Mouse (Mus musculus): Measurements from ENCODE around the gene Clrn1. TPM values are rescaled to one million over a fixed set of nuclear protein-coding genes. Genes with fewer than 3 reads are reported as not detected.

The Clrn1 gene
- polyA plus RNA-seq, 1 experiment from 2014 or later = 0.28 TPM

DNA sequence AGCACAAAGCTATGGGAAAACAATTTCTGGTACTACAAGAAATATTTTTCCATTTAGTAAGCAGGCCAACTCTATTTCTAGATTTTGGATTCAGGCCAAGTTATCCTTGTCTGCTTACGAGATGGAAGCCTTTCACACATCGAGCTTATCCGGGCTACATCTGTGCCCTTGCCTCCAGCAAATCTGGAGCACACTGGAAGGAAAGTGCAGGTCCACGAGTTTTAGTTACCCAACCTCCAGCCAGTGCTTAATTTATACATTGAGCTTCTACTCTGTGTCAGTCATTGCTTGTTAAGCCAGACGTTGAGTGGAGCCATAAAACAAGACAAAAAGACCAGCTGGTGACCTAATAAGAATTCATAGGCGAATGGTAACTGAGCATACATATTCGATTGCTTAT is 19.4 kb downstream of the Clrn1 start:
- DNase-seq (ENCODE audit: low spot score) = no peak
- ATAC-seq (ENCODE audit: insufficient number of reproducible peaks, low FRiP score, low TSS enrichment, low read depth) = no peak
- H3K27ac ChIP-seq (replicated peaks; ENCODE audit: low read depth, low read length) = no peak overlapping the region
- no peak overlapping the region for H3K9ac ChIP-seq (ENCODE audit: low read length)
- H3K9me3 ChIP-seq (ENCODE audit: control insufficient read depth, low read length) = no peaks in the 10 kb centered on the region
- no peak overlapping the region for H3K4me2 ChIP-seq (ENCODE audit: low read depth, severe bottlenecking)
- no peaks in the 10 kb centered on the region for H3K36me3 ChIP-seq (ENCODE audit: control insufficient read depth, insufficient read depth, low read length)
- 69% methylated on average over 7 of the region's 7 CpGs for WGBS
- no peaks in the 10 kb centered on the region for H3K27me3 ChIP-seq (ENCODE audit: control insufficient read depth, insufficient read depth, low read length)
- H3K4me3 ChIP-seq (ENCODE audit: low read depth, low read length) = no peak overlapping the region
- H3K4me1 ChIP-seq (ENCODE audit: control insufficient read depth, insufficient read depth, low read length) = no peaks in the 10 kb centered on the region

- no peaks in the 10 kb centered on the region for H3K27me3 ChIP-seq (ENCODE audit: control insufficient read depth, insufficient read depth, low read length)
- 88% methylated on average over 2 of the region's 2 CpGs for WGBS
- no peak overlapping the region for H3K4me2 ChIP-seq (ENCODE audit: low read depth, severe bottlenecking)
- ATAC-seq (ENCODE audit: insufficient number of reproducible peaks, low FRiP score, low TSS enrichment, low read depth) (no peak), DNase-seq (ENCODE audit: low spot score) (no peak)
- no peak overlapping the region for H3K4me3 ChIP-seq (ENCODE audit: low read depth, low read length)
- no peaks in the 10 kb centered on the region for H3K36me3 ChIP-seq (ENCODE audit: control insufficient read depth, insufficient read depth, low read length)
- H3K9ac ChIP-seq (ENCODE audit: low read length) = no peak overlapping the region
- H3K9me3 ChIP-seq (ENCODE audit: control insufficient read depth, low read length) = no peaks in the 10 kb centered on the region
- H3K4me1 ChIP-seq (ENCODE audit: control insufficient read depth, insufficient read depth, low read length) = no peaks in the 10 kb centered on the region
- no peak overlapping the region for H3K27ac ChIP-seq (replicated peaks; ENCODE audit: low read depth, low read length)
Observed at GRCm38 (mm10) chr3:58862976-58863375, 22.2 kb downstream of the Clrn1 start.

GRCm38 (mm10) chr3:58843415-58843814 is 41.7 kb downstream of the Clrn1 start:
- no peak overlapping the region for H3K9ac ChIP-seq (ENCODE audit: low read length)
- no peaks in the 10 kb centered on the region for H3K36me3 ChIP-seq (ENCODE audit: control insufficient read depth, insufficient read depth, low read length)
- WGBS = 64% methylated on average over 1 of the region's 1 CpGs
- H3K27ac ChIP-seq (replicated peaks; ENCODE audit: low read depth, low read length) = no peak overlapping the region
- no peak overlapping the region for H3K4me3 ChIP-seq (ENCODE audit: low read depth, low read length)
- no peaks in the 10 kb centered on the region for H3K9me3 ChIP-seq (ENCODE audit: control insufficient read depth, low read length)
- H3K4me1 ChIP-seq (ENCODE audit: control insufficient read depth, insufficient read depth, low read length) = no peaks in the 10 kb centered on the region
- ATAC-seq (ENCODE audit: insufficient number of reproducible peaks, low FRiP score, low TSS enrichment, low read depth) (no peak), DNase-seq (ENCODE audit: low spot score) (no peak)
- H3K4me2 ChIP-seq (ENCODE audit: low read depth, severe bottlenecking) = no peak overlapping the region
- H3K27me3 ChIP-seq (ENCODE audit: control insufficient read depth, insufficient read depth, low read length) = no peaks in the 10 kb centered on the region

DNA sequence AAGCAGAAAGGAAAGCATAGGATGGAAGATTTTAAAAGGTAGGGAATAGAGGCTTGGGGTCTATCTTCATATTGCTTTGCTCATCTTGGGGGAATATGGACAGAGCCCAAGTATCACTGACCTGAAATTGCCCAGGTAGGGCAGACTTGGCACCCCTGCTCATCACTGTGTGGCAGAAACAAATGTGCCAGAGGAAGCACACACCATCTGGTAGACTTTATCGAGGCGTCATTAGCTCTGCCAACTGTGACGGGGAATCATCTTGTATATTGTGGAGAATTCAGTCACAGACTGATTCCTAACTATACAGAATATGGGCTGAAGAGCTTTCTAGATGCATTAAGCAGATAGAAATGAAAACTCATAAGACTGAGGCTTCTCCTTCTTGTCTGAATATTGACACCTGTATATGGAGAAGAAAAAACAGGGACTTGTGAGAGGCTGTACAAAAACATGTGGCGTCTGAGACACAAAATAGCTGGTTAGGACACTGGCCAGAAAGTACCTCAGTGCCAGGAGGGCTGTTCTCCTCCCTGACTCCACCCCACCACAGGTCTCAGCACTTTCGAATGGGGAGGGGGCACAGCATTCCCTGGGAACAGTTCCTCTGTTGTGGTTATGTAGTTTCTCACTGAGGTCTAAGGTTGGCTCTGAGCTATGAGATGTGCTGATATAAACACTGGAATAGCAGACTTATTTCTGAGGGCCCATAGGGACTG is 51.5 kb downstream of the Clrn1 start:
- DNase-seq (ENCODE audit: low spot score) (no peak), ATAC-seq (ENCODE audit: insufficient number of reproducible peaks, low FRiP score, low TSS enrichment, low read depth) (no peak)
- H3K36me3 ChIP-seq (ENCODE audit: control insufficient read depth, insufficient read depth, low read length) = no peaks in the 10 kb centered on the region
- no peak overlapping the region for H3K4me2 ChIP-seq (ENCODE audit: low read depth, severe bottlenecking)
- no peaks in the 10 kb centered on the region for H3K27me3 ChIP-seq (ENCODE audit: control insufficient read depth, insufficient read depth, low read length)
- H3K9me3 ChIP-seq (ENCODE audit: control insufficient read depth, low read length) = no peaks in the 10 kb centered on the region
- H3K27ac ChIP-seq (replicated peaks; ENCODE audit: low read depth, low read length) = no peak overlapping the region
- WGBS = 82% methylated on average over 5 of the region's 5 CpGs
- no peak overlapping the region for H3K9ac ChIP-seq (ENCODE audit: low read length)
- H3K4me1 ChIP-seq (ENCODE audit: control insufficient read depth, insufficient read depth, low read length) = no peaks in the 10 kb centered on the region
- H3K4me3 ChIP-seq (ENCODE audit: low read depth, low read length) = no peak overlapping the region

GRCm38 (mm10) chr3:58832888-58833287 is 52.3 kb downstream of the Clrn1 start:
- ATAC-seq (ENCODE audit: insufficient number of reproducible peaks, low FRiP score, low TSS enrichment, low read depth) = no peak
- Histone ChIP-seq H3K4me3 (ENCODE audit: low read depth, low read length) (no peak overlapping the region), H3K9me3 (ENCODE audit: control insufficient read depth, low read length) (no peaks in the 10 kb centered on the region), H3K27ac (replicated peaks; ENCODE audit: low read depth, low read length) (no peak overlapping the region), H3K36me3 (ENCODE audit: control insufficient read depth, insufficient read depth, low read length) (no peaks in the 10 kb centered on the region), H3K9ac (ENCODE audit: low read length) (no peak overlapping the region), H3K4me2 (ENCODE audit: low read depth, severe bottlenecking) (no peak overlapping the region), H3K4me1 (ENCODE audit: control insufficient read depth, insufficient read depth, low read length) (no peaks in the 10 kb centered on the region), H3K27me3 (ENCODE audit: control insufficient read depth, insufficient read depth, low read length) (no peaks in the 10 kb centered on the region)
- 94% methylated on average over 2 of the region's 2 CpGs for WGBS
- no peak for DNase-seq (ENCODE audit: low spot score)

GRCm38 (mm10) chr3:58831586-58831985 is 53.6 kb downstream of the Clrn1 start:
- Histone ChIP-seq H3K9ac (ENCODE audit: low read length) (no peak overlapping the region), H3K4me2 (ENCODE audit: low read depth, severe bottlenecking) (no peak overlapping the region), H3K4me1 (ENCODE audit: control insufficient read depth, insufficient read depth, low read length) (no peaks in the 10 kb centered on the region), H3K36me3 (ENCODE audit: control insufficient read depth, insufficient read depth, low read length) (no peaks in the 10 kb centered on the region), H3K27me3 (ENCODE audit: control insufficient read depth, insufficient read depth, low read length) (no peaks in the 10 kb centered on the region), H3K27ac (replicated peaks; ENCODE audit: low read depth, low read length) (no peak overlapping the region), H3K4me3 (ENCODE audit: low read depth, low read length) (no peak overlapping the region), H3K9me3 (ENCODE audit: control insufficient read depth, low read length) (no peaks in the 10 kb centered on the region)
- ATAC-seq (ENCODE audit: insufficient number of reproducible peaks, low FRiP score, low TSS enrichment, low read depth) (no peak), DNase-seq (ENCODE audit: low spot score) (no peak)
- 85% methylated on average over 5 of the region's 5 CpGs for WGBS

DNA sequence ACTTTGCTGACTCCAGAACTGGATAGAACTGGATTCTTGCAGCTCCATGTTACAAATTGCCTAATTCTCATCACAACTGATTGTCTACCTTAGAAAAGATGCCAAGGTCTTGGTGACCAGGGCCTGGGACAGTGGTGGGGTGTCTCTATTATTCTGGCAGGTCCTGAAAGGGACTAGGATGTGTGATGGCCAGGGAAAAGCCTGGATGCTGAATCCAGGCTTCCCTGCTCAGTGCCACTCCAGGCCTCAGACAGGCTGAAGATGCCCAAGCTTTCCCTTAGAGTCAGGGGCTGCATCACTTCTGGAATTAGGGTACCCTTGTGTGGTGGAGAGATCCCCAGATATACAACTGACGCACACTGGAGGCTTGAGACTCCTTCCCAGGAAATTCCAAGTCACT is 55.2 kb downstream of the Clrn1 start:
- no peaks in the 10 kb centered on the region for H3K4me1 ChIP-seq (ENCODE audit: control insufficient read depth, insufficient read depth, low read length)
- no peak overlapping the region for H3K9ac ChIP-seq (ENCODE audit: low read length)
- ATAC-seq (ENCODE audit: insufficient number of reproducible peaks, low FRiP score, low TSS enrichment, low read depth) (no peak), DNase-seq (ENCODE audit: low spot score) (no peak)
- 87% methylated on average over 1 of the region's 1 CpGs for WGBS
- H3K27ac ChIP-seq (replicated peaks; ENCODE audit: low read depth, low read length) = no peak overlapping the region
- H3K27me3 ChIP-seq (ENCODE audit: control insufficient read depth, insufficient read depth, low read length) = no peaks in the 10 kb centered on the region
- H3K4me2 ChIP-seq (ENCODE audit: low read depth, severe bottlenecking) = no peak overlapping the region
- H3K4me3 ChIP-seq (ENCODE audit: low read depth, low read length) = no peak overlapping the region
- no peaks in the 10 kb centered on the region for H3K36me3 ChIP-seq (ENCODE audit: control insufficient read depth, insufficient read depth, low read length)
- H3K9me3 ChIP-seq (ENCODE audit: control insufficient read depth, low read length) = no peaks in the 10 kb centered on the region

- Histone ChIP-seq H3K9ac (ENCODE audit: low read length) (no peak overlapping the region), H3K4me1 (ENCODE audit: control insufficient read depth, insufficient read depth, low read length) (no peaks in the 10 kb centered on the region), H3K4me2 (ENCODE audit: low read depth, severe bottlenecking) (no peak overlapping the region), H3K27ac (replicated peaks; ENCODE audit: low read depth, low read length) (no peak overlapping the region), H3K36me3 (ENCODE audit: control insufficient read depth, insufficient read depth, low read length) (no peaks in the 10 kb centered on the region), H3K9me3 (ENCODE audit: control insufficient read depth, low read length) (no peaks in the 10 kb centered on the region), H3K4me3 (ENCODE audit: low read depth, low read length) (no peak overlapping the region), H3K27me3 (ENCODE audit: control insufficient read depth, insufficient read depth, low read length) (no peaks in the 10 kb centered on the region)
- DNase-seq (ENCODE audit: low spot score) = no peak
- ATAC-seq (ENCODE audit: insufficient number of reproducible peaks, low FRiP score, low TSS enrichment, low read depth) = no peak
- whole genome bisulfite sequencing = 87% methylated on average over 14 of the region's 14 CpGs
Observed at GRCm38 (mm10) chr3:58828366-58829153, 56.6 kb downstream of the Clrn1 start.
